Mouse (Mus musculus) lung, embryonic 14.5 days (tissue): ENCODE measurements around the gene Gm20458. TPM values are rescaled to one million over a fixed set of nuclear protein-coding genes. Genes with fewer than 3 reads are reported as not detected.
A peak's percentile ranks its signal among the peaks of the same experiment; 100 is the strongest.

Experiments used
- ATAC-seq: fragments of 200-750 bp; cut with Nextera tagmentation; 2 replicates; pipeline ENCODE4 v1.8.0; 2017; ENCODE audit warnings: mild to moderate bottlenecking, moderate TSS enrichment, moderate library complexity; ENCODE audit not compliant: insufficient read depth
- DNase-seq: peaks from one replicate; pipeline ENCODE4 v3.0.0-alpha.2; 2015
- H3K27ac ChIP-seq: fragments of 300-500 bp; sonication (generic); 2 replicates; pipeline ENCODE4 v1.5.1; 2014; ENCODE audit warnings: low read depth, mild to moderate bottlenecking, moderate library complexity
- H3K27me3 ChIP-seq: fragments of 300-500 bp; sonication (generic); 2 replicates; pipeline ENCODE4 v1.6.1; 2014; ENCODE audit warnings: low read length, control low read depth; ENCODE audit not compliant: insufficient read depth
- H3K36me3 ChIP-seq: fragments of 300-500 bp; sonication (generic); 2 replicates; pipeline ENCODE4 v1.6.1; 2014; ENCODE audit warnings: control low read depth; ENCODE audit not compliant: insufficient read depth
- H3K4me1 ChIP-seq: fragments of 300-500 bp; sonication (generic); 2 replicates; pipeline ENCODE4 v1.6.1; 2014; ENCODE audit warnings: antibody characterized with exemption, control low read depth; ENCODE audit not compliant: insufficient read depth
- H3K4me2 ChIP-seq: fragments of 300-500 bp; sonication (generic); 2 replicates; pipeline ENCODE4 v1.6.1; 2014; ENCODE audit warnings: mild to moderate bottlenecking
- H3K4me3 ChIP-seq: fragments of 300-500 bp; sonication (generic); 2 replicates; pipeline ENCODE4 v1.5.1; 2014; ENCODE audit warnings: low read depth, low read length
- H3K9ac ChIP-seq: fragments of 300-500 bp; sonication (generic); 2 replicates; pipeline ENCODE4 v1.6.1; 2014
- H3K9me3 ChIP-seq: fragments of 300-500 bp; sonication (generic); 2 replicates; pipeline ENCODE4 v1.6.1; 2016; ENCODE audit warnings: low read depth, low read length, control low read depth
- CTCF ChIP-seq: IDR thresholded peaks from 2 replicates; pipeline ENCODE4 v1.5.1; 2016; ENCODE audit warnings: antibody characterized with exemption, low read depth
- WGBS: fragments of 180-500 bp; shearing (Covaris S2); extraction: QIAGEN DNeasy Blood & Tissue Kit; methylation state at CpG from one replicate; pipeline ENCODE4 v1.1.7; 2014; 5-methylcytosine and 5-hydroxymethylcytosine counted together
- polyA plus RNA-seq: library from polyadenylated mRNA; unstranded; fragments of >200 nt; fragmentation: Nextera tagmentation; extraction: Ambion mirVana; gene quantifications from 2 replicates; pipeline ENCODE4 v1.2.1, GENCODE M21; 2014

Gm20458 gene
- polyA plus RNA-seq, 1 experiment from 2014 or later = 14.4 TPM

- Histone ChIP-seq H3K27ac (no peak overlapping the region), H3K4me3 (no peak overlapping the region), H3K4me2 (no peak overlapping the region), H3K4me1 (peaks cover 64% of the 10 kb centered on the region), H3K9ac (no peak overlapping the region), H3K27me3 (no peaks in the 10 kb centered on the region), H3K36me3 (no peaks in the 10 kb centered on the region), H3K9me3 (no peaks in the 10 kb centered on the region)
- ATAC-seq = no peak
- no peak for TF ChIP-seq CTCF
- WGBS = 39% methylated on average over 3 of the region's 3 CpGs
- no peak for DNase-seq
These were observed 26.1 kb upstream of the Gm20458 start for GRCm38 (mm10) chr2:164434681-164435080.

- no peak for TF ChIP-seq CTCF
- H3K4me3 ChIP-seq = no peak overlapping the region
- no peak overlapping the region for H3K4me2 ChIP-seq
- no peak overlapping the region for H3K9ac ChIP-seq
- H3K27me3 ChIP-seq = no peaks in the 10 kb centered on the region
- no peak for DNase-seq
- H3K36me3 ChIP-seq = no peaks in the 10 kb centered on the region
- H3K9me3 ChIP-seq = no peaks in the 10 kb centered on the region
- H3K27ac ChIP-seq = peak overlapping the region; percentile 42; the same call in 1 of the 2 replicates
- 31% methylated on average over 5 of the region's 5 CpGs for WGBS
- H3K4me1 ChIP-seq = peaks cover 66% of the 10 kb centered on the region
- no peak for ATAC-seq
These were observed 25.3 kb upstream of the Gm20458 start for GRCm38 (mm10) chr2:164435216-164436090.

- Histone ChIP-seq H3K4me2 (0 out of 2 replicates have a peak overlapping the region, but pooled peaks have one; percentile 10), H3K27me3 (no peaks in the 10 kb centered on the region), H3K36me3 (no peaks in the 10 kb centered on the region), H3K4me1 (peaks cover 59% of the 10 kb centered on the region), H3K4me3 (no peak overlapping the region), H3K9ac (no peak overlapping the region; the same call in 1 of the 2 replicates), H3K27ac (peak overlapping the region; percentile 4; the same call in 1 of the 2 replicates), H3K9me3 (no peaks in the 10 kb centered on the region)
- no peak for DNase-seq
- WGBS = 21% methylated on average over 8 of the region's 8 CpGs
- TF ChIP-seq CTCF = no peak
- ATAC-seq = no peak
These were observed 24.4 kb upstream of the Gm20458 start for GRCm38 (mm10) chr2:164436215-164436913.

GRCm38 (mm10) chr2:164436961-164437360 is 23.8 kb upstream of the Gm20458 start:
- H3K9ac ChIP-seq = no peak overlapping the region
- peaks cover 55% of the 10 kb centered on the region for H3K4me1 ChIP-seq
- no peak for DNase-seq
- no peak for TF ChIP-seq CTCF
- H3K27me3 ChIP-seq = no peaks in the 10 kb centered on the region
- no peaks in the 10 kb centered on the region for H3K9me3 ChIP-seq
- no peak overlapping the region for H3K4me3 ChIP-seq
- H3K27ac ChIP-seq = peak overlapping the region; percentile 4; the same call in 1 of the 2 replicates
- 54% methylated on average over 3 of the region's 3 CpGs for WGBS
- 0 out of 2 replicates have a peak overlapping the region, but pooled peaks have one; percentile 10 for H3K4me2 ChIP-seq
- no peak for ATAC-seq
- no peaks in the 10 kb centered on the region for H3K36me3 ChIP-seq

GRCm38 (mm10) chr2:164437710-164438109 is 23.1 kb upstream of the Gm20458 start:
- H3K4me1 ChIP-seq = peaks cover 51% of the 10 kb centered on the region
- no peaks in the 10 kb centered on the region for H3K36me3 ChIP-seq
- H3K4me2 ChIP-seq = peak overlapping the region; percentile 26
- no peaks in the 10 kb centered on the region for H3K9me3 ChIP-seq
- no peak overlapping the region for H3K9ac ChIP-seq
- DNase-seq = no peak
- H3K27me3 ChIP-seq = no peaks in the 10 kb centered on the region
- no peak for ATAC-seq
- no peak overlapping the region for H3K4me3 ChIP-seq
- H3K27ac ChIP-seq = peak overlapping the region; percentile 27; the same call in 1 of the 2 replicates
- no peak for TF ChIP-seq CTCF
- 47% methylated on average over 6 of the region's 6 CpGs for WGBS

GRCm38 (mm10) chr2:164438257-164438656 is 22.5 kb upstream of the Gm20458 start:
- WGBS = 28% methylated on average over 8 of the region's 8 CpGs
- no peak for TF ChIP-seq CTCF
- no peak for DNase-seq
- no peak for ATAC-seq
- Histone ChIP-seq H3K36me3 (no peaks in the 10 kb centered on the region), H3K27ac (no peak overlapping the region), H3K4me1 (peaks cover 45% of the 10 kb centered on the region), H3K27me3 (no peaks in the 10 kb centered on the region), H3K9me3 (no peaks in the 10 kb centered on the region), H3K4me2 (peak overlapping the region; percentile 25; the same call in 1 of the 2 replicates), H3K9ac (no peak overlapping the region), H3K4me3 (no peak overlapping the region)

- DNase-seq = no peak
- Histone ChIP-seq H3K4me2 (peak overlapping the region; percentile 25; the same call in 1 of the 2 replicates), H3K4me1 (peaks cover 43% of the 10 kb centered on the region), H3K9me3 (no peaks in the 10 kb centered on the region), H3K27ac (no peak overlapping the region), H3K36me3 (no peaks in the 10 kb centered on the region), H3K27me3 (no peaks in the 10 kb centered on the region), H3K4me3 (no peak overlapping the region), H3K9ac (no peak overlapping the region)
- WGBS = 45% methylated on average over 3 of the region's 3 CpGs
- TF ChIP-seq CTCF = no peak
- ATAC-seq = no peak
These were observed 21.8 kb upstream of the Gm20458 start for GRCm38 (mm10) chr2:164439001-164439421.
